Mouse (Mus musculus): ENCODE data around the gene Mcrip1.

GRCm38 (mm10) chr11:120550810-120551440, 1.4 kb upstream of the Mcrip1 start, which contains the start of gene Ppp1r27:
- TF ChIP-seq POLR2A (IDR thresholded peaks at IDR 0.05; ENCODE audit: low read depth, low read length) (no peak), CTCF (IDR thresholded peaks at IDR 0.05; ENCODE audit: extremely low read depth, insufficient read length, insufficient replicate concordance, low read depth, low read length) (no peak)

All from small intestine, adult 2 months (tissue).